Mouse (Mus musculus) kidney, postnatal 36 days (tissue): ENCODE measurements around the gene Med13l.
A peak's percentile ranks its signal among the peaks of the same experiment; 100 is the strongest.

Experiments
- DNase-seq, 2 experiments: peaks; one replicate each; pipeline ENCODE4 v3.0.0; 2021 to 2022; ENCODE audit warnings: mixed read lengths in 2 of 2

The Med13l gene

GRCm38 (mm10) chr5:118702674-118703073 is 142.2 kb downstream of the Med13l start:
- no peak for DNase-seq

DNA sequence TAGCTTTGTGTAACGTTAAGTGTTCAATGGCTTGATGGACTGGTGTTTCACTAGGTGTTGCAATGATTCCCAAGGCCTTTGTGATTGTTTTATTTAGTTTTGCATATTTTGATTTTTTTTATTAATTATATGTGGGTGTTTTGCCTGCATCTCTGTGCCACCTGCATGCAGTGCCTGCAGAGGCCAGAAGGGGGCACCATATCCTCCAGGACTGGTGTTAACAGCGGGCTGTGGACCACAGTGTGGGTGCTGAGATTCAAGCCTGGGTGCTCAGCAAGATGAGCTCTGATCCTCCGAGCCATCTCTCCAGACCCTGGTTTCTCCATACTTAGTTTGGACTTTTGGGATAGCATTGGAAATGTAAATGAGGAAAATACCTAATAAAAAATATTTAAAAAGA is 143.7 kb downstream of the Med13l start:
- peak in 1 of 2 experiments; percentile 61 for DNase-seq

DNA sequence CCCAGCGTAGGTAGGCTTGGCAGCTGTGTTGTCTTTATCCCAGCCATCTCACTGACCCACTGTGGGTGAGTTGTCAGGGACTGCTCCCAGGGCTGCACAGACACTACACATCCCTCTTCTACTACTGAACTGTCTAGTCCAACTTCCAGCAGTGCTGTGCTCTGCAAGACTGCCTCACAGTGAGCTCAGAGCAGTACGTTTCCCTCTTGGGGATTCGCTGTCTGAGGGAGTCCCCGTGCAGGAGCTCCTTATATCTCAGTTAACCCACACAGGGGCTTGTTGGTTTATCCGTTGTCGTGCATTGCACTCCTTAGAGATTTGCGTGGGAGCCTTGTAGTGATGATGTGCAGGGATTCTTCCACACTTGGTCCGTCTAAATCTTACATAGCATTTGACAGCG is 144.5 kb downstream of the Med13l start:
- DNase-seq: no peak

- no peak for DNase-seq
Measured at GRCm38 (mm10) chr5:118706009-118706408, 145.5 kb downstream of the Med13l start.

DNA sequence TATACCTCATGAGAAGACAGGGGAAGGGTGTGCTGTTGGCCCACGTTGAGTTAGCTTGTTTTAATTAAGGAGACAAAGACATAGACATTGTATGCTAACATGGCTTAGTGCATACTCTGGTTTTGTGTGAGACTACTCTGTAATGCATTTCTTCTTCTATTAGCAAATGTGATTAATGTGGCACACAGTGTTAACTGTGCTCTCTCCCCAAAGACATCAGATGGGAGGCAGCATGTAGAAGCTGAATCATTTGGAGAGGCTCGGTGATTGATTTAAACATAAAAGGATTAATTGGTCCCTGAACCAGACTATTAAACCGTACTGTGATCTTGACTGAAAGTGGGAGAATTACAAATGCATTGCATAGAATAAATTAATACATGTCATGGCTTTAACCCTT is 145.9 kb downstream of the Med13l start:
- no peak for DNase-seq

- DNase-seq: no peak
Measured at GRCm38 (mm10) chr5:118707501-118707900, 147.0 kb downstream of the Med13l start.

- peak; percentile 67 to 90 for DNase-seq
Measured at GRCm38 (mm10) chr5:118708215-118708949, 147.9 kb downstream of the Med13l start.

DNA sequence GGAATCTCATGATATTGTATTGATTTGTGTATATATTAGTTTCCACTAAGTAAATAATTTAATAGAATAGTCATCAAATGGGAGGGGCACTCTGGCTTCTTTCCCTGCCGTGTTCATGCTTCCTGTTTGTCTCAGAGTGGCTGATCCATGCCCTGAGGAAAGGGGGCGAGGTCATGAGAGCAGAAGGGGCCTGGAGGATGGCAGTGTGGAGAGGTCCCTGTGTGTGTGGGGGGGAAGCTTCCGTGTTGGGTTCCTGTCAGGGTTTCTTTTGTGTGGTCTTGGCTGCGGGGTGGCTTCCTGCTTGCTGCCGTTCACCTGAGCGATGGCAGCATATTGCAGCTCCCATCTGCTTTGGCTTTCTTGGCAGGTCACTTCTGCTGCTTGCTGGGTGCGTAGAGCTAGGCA is 149.4 kb downstream of the Med13l start:
- peak; percentile 44 to 45 for DNase-seq

DNA sequence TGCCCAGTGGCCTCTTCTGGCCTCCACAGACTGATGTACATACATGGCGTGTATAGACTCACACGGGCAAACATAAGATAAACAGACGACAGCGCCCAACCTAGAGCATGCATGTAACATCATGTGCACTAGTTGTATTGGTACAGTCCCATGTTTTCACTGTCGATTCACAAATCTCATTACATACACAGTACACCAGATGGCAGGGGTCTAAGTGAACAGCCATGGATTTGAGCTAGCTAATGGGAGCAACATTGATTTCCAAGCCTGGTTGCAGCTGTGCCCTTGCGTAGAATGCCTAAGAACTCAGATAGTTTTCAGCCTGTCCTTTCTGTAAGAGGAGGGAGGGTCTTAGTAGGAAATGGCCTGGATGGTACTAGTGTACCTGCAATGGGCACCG is 155.0 kb downstream of the Med13l start:
- no peak for DNase-seq

DNA sequence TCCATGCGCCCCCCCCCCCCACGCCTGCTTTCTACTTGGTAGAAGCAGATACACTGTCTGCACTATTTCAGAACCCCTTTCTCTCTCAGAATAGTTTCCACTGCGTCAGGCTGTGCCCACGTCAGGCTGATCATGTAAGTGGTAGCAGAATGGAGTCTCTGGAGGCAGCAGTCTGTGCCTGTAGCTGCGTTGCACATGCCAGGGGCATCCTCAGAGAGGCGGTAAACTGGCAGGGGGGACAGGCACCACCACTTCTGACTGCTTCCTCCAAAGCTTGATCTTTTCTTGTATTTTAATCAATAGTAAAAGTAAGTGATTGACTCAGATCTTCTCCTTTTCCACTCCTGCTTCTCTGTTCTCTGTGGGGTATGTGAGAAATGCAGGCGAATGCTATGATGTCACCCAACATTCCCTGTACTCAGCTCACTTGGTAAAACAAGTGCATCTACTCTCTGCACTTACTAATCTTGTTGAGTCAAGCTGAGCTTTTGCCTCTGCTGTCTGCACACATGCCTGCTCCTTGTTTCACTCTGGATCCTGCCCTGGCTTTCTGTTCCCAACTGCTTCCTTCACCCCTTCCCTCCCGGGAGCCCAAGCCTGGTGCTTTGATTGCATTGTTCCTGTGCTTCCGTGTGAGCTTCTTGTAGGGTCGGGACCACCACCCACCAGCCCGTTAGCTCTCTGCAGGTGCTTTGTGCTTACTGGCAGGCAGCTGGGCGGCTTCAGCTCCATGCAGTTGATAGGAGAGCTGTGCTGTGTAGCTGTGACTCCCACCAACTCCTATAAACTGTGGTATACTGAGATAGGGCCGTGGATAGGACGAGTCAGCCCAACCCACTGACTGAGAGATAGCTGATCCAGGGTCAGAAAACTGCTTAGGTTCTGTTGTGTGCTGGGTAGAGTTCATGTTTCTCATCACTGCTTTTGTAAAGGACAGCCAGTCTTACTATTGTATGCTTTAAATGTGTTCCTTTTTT is 156.1 kb downstream of the Med13l start:
- no peak for DNase-seq

- no peak for DNase-seq
Measured at GRCm38 (mm10) chr5:118717456-118717855, 157.0 kb downstream of the Med13l start.

DNA sequence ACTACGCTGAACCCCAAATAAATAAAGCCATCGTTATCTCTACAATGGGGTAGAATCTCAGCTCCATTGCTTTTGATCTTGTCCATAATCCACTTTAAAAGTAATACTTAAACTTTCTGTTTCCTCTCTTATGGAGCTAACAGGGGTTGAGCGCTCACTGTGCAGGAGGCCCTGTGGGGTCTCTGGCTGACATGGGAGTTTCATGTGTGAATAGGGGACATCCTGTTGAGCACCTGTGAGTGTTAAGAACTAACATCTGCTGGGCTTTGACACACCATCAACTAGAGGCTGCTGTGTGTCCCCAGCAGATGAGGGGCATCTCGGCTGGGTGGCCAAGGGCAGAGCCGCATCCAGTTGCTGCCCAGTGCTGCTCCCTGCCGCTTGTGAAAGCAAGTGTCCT is 157.6 kb downstream of the Med13l start:
- no peak for DNase-seq

- no peak for DNase-seq
Measured at GRCm38 (mm10) chr5:118721416-118721815, 160.9 kb downstream of the Med13l start.

DNA sequence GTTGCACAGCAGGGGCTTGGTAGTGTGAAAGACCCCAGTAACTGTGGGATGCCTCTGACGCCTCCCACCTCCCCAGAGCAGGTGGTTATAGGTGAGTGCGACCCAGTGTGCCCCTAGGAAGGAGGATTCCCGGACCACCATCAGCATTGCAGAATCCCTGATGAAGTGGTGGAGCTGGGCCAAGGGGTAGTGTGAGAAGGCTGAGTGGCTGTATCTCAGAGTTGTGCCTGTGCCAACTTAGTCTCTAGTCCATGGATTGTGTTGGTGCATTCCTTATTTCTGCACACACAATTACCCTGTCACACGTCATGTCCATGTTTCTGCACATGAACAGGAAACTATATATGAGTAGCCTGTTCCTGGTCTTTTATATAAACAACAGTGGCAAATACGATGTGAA is 161.4 kb downstream of the Med13l start:
- DNase-seq: no peak

DNA sequence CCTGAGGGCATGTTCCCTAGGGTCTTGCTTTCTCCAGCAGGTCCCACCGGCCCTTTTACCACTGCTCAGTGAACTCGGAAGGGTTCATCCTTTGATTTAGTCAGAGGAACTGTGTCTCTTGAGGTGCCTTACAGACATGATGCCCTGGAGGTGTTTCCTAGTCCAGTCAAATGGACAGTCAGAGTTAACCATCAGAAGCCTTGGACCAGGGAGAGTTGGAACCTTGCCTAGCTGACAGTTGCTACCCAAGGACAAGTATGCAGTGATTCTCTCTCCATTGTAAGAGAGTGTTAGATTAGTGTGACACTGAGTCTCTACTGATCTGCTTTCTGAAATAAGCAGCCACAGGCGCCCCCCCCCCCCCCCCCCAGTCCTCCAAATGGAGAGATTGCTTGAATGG is 162.0 kb downstream of the Med13l start:
- no peak for DNase-seq

- DNase-seq: no peak
Measured at GRCm38 (mm10) chr5:118725425-118725824, 164.9 kb downstream of the Med13l start.

- DNase-seq: peak in 1 of 2 experiments; percentile 29
Measured at GRCm38 (mm10) chr5:118725886-118726505, 165.5 kb downstream of the Med13l start.

- no peak for DNase-seq
Measured at GRCm38 (mm10) chr5:118727336-118727735, 166.9 kb downstream of the Med13l start.

DNA sequence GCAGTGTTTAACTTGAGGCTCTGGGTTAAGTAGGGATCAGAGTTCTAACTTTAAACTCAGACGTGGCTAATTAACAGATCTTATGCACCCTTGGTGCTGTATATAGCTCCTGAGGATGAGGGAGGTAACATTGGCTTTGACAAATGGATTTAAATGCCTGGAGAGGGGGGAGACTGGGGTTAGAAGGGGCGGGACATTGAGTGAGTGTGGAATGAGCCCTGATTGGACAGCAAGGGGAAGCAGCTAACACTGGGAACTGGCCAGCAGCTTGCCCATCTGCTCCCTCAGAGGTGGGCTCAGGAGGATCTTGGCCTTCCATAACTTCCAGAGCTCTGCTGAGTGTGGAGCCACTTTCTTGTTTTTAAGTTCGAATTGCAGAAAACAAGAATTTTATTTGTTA is 171.7 kb downstream of the Med13l start:
- DNase-seq: no peak

DNA sequence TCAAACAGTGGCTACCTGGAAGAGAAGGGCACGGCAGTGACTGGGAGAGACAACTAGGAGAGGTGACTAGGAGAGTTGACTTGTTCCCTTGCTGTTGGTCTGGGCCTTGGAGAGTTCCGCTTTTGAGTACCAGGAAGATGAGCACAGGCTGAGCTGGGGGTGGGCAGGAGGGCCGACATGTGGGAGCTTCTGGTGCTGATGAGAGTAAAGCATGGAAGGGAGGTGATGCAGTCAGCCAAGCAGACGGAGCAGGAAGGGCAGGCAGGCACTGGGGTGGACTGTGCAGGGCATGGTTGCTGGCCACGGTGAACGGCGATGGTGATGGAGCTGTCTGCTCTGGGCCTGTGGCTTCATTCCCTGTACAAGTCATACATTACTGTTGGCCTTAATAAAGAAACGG is 172.2 kb downstream of the Med13l start:
- no peak for DNase-seq

- no peak for DNase-seq
Measured at GRCm38 (mm10) chr5:118733566-118733965, 173.1 kb downstream of the Med13l start.

DNA sequence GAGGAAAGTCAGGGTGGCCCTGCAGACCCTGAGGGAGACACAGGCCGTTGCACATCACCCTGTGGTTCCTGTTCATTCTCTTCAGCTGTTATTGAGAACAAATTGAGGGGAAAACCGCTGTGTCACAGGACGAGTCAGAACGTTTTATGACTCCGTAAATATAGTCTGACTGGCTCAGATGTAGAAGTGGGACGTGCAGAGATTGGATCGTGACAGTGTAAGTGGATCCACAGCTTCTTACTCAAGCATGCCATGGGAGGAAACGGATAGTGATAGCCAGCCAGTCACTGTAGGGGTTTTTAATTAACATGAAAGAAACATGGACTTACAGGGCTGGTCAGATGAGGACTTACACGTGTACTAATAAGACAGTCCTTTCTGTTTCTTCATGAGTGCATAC is 174.0 kb downstream of the Med13l start:
- no peak for DNase-seq

DNA sequence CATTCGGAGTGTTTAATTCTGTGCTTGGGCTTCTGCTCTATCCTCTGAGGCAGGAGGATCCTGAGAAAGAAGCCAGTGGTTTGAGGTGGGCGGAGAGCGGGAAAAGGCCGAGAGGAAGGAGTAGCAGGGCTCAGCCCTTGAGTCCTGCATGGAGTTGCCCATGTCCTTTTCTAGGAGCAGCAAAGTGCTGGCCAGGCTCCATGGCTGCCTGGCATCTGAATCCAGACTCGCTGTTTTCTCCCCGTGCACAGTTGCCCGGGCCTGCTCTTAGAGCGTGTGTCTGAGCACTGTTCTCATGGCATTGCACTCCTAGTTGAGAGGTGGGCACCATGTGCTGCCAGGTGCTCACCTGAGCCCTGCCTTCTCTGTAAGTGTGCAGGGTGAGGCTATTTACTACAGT is 175.3 kb downstream of the Med13l start:
- DNase-seq: no peak
